Mouse (Mus musculus): ENCODE measurements around the gene Fam19a5. TPM values are rescaled to one million over a fixed set of nuclear protein-coding genes. Genes with fewer than 3 reads are reported as not detected.

The Fam19a5 gene
- polyA plus RNA-seq, 1 experiment from 2014 or later: 15.8 TPM

DNA sequence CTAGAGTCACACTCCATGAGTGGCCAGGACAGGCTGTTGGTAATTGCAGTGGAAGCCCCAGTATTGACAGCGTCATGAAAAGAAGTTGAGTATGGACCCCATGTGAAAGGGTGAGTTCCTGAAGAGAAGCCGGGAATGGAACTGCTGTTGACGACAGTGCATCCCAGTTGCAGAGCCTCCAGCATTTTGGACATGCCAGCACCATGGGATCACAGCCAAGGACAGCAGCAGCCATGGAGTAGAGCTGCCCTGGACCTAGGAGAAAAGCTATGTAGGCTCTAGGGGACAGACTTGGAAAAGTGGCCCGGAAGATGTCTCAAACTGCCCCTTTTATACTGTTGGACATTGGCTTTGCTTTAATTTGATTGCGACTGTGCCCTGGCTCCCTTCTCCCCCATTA lies 91.2 kb downstream of the Fam19a5 start:
- Histone ChIP-seq H3K4me3 (ENCODE audit: low read depth, low read length) (no peak overlapping the region), H3K36me3 (ENCODE audit: control insufficient read depth, insufficient read depth, low read length) (no peaks in the 10 kb centered on the region), H3K27me3 (replicated peaks; ENCODE audit: control insufficient read depth, insufficient read depth, low read length) (no peaks in the 10 kb centered on the region), H3K4me1 (ENCODE audit: control insufficient read depth, insufficient read depth, low read length) (no peaks in the 10 kb centered on the region), H3K9ac (ENCODE audit: low read length) (no peak overlapping the region), H3K9me3 (replicated peaks; ENCODE audit: control insufficient read depth, low read length) (no peaks in the 10 kb centered on the region), H3K4me2 (ENCODE audit: low read length) (no peak overlapping the region), H3K27ac (ENCODE audit: low read depth, low read length) (no peak overlapping the region)
- ATAC-seq: no peak
- 94% methylated on average over 5 of the region's 5 CpGs for WGBS
- DNase-seq (ENCODE audit: low spot score): no peak

DNA sequence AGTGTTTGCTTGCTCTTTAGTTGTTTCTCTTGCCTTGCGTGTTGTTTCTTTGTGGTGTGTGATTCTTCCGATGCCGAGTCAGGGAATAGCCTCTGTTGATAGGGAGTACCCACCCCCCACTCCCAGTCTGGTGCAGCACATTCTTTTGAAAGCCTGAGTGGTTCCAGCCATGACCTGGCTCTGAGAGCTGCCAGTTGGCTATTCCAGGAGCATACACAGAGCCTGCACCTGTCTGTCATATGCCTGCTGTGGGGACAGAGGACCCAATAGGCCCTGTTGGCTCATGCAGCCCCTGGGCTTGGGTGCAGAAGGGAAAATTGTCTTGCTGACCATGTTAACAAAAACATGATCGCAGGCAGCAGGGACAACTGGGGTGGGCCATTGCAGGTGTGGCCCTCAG lies 92.3 kb downstream of the Fam19a5 start:
- ATAC-seq (no peak), DNase-seq (ENCODE audit: low spot score) (no peak)
- Histone ChIP-seq H3K36me3 (ENCODE audit: control insufficient read depth, insufficient read depth, low read length) (no peaks in the 10 kb centered on the region), H3K9ac (ENCODE audit: low read length) (no peak overlapping the region), H3K4me1 (ENCODE audit: control insufficient read depth, insufficient read depth, low read length) (no peaks in the 10 kb centered on the region), H3K27me3 (replicated peaks; ENCODE audit: control insufficient read depth, insufficient read depth, low read length) (no peaks in the 10 kb centered on the region), H3K4me3 (ENCODE audit: low read depth, low read length) (no peak overlapping the region), H3K9me3 (replicated peaks; ENCODE audit: control insufficient read depth, low read length) (no peaks in the 10 kb centered on the region), H3K4me2 (ENCODE audit: low read length) (no peak overlapping the region), H3K27ac (ENCODE audit: low read depth, low read length) (no peak overlapping the region)
- 90% methylated on average over 4 of the region's 4 CpGs for WGBS

GRCm38 (mm10) chr15:87637234-87637633 lies 93.1 kb downstream of the Fam19a5 start:
- H3K27ac ChIP-seq (ENCODE audit: low read depth, low read length): no peak overlapping the region
- H3K36me3 ChIP-seq (ENCODE audit: control insufficient read depth, insufficient read depth, low read length): no peaks in the 10 kb centered on the region
- no peaks in the 10 kb centered on the region for H3K9me3 ChIP-seq (replicated peaks; ENCODE audit: control insufficient read depth, low read length)
- H3K9ac ChIP-seq (ENCODE audit: low read length): no peak overlapping the region
- no peaks in the 10 kb centered on the region for H3K4me1 ChIP-seq (ENCODE audit: control insufficient read depth, insufficient read depth, low read length)
- DNase-seq (ENCODE audit: low spot score) (no peak), ATAC-seq (no peak)
- H3K4me2 ChIP-seq (ENCODE audit: low read length): no peak overlapping the region
- no peak overlapping the region for H3K4me3 ChIP-seq (ENCODE audit: low read depth, low read length)
- no peaks in the 10 kb centered on the region for H3K27me3 ChIP-seq (replicated peaks; ENCODE audit: control insufficient read depth, insufficient read depth, low read length)

DNA sequence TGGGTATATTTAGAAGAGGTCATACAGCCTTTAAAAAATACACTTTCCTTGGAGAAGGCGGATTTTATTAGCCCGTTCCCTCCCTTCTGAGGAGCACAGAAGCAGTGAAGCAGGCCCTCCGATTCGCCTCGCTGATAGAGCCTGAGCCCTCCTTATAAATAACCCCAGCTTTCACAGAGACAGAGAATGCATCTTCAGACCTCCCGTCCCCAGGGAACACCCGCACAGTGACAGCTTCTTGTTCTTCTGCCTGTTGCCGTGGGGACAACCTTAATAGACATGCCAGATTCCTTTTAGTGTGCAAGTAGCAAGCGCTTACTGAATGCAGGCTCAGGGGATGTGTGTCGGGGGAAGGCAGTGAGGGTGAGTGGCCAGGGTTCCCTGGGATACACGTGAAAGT lies 94.2 kb downstream of the Fam19a5 start:
- H3K4me1 ChIP-seq (ENCODE audit: control insufficient read depth, insufficient read depth, low read length): no peaks in the 10 kb centered on the region
- ATAC-seq (no peak), DNase-seq (ENCODE audit: low spot score) (peak; percentile 31)
- no peaks in the 10 kb centered on the region for H3K27me3 ChIP-seq (replicated peaks; ENCODE audit: control insufficient read depth, insufficient read depth, low read length)
- no peaks in the 10 kb centered on the region for H3K9me3 ChIP-seq (replicated peaks; ENCODE audit: control insufficient read depth, low read length)
- no peak overlapping the region for H3K27ac ChIP-seq (ENCODE audit: low read depth, low read length)
- H3K4me3 ChIP-seq (ENCODE audit: low read depth, low read length): no peak overlapping the region
- WGBS: 69% methylated on average over 11 of the region's 11 CpGs
- no peak overlapping the region for H3K4me2 ChIP-seq (ENCODE audit: low read length)
- no peaks in the 10 kb centered on the region for H3K36me3 ChIP-seq (ENCODE audit: control insufficient read depth, insufficient read depth, low read length)
- no peak overlapping the region for H3K9ac ChIP-seq (ENCODE audit: low read length)

GRCm38 (mm10) chr15:87646313-87647061 lies 102.4 kb downstream of the Fam19a5 start:
- no peak overlapping the region for H3K4me2 ChIP-seq (ENCODE audit: low read length)
- no peak overlapping the region for H3K4me3 ChIP-seq (ENCODE audit: low read depth, low read length)
- no peak for DNase-seq (ENCODE audit: low spot score)
- no peak overlapping the region for H3K9ac ChIP-seq (ENCODE audit: low read length)
- no peaks in the 10 kb centered on the region for H3K4me1 ChIP-seq (ENCODE audit: control insufficient read depth, insufficient read depth, low read length)
- H3K9me3 ChIP-seq (replicated peaks; ENCODE audit: control insufficient read depth, low read length): no peaks in the 10 kb centered on the region
- no peaks in the 10 kb centered on the region for H3K27me3 ChIP-seq (replicated peaks; ENCODE audit: control insufficient read depth, insufficient read depth, low read length)
- no peaks in the 10 kb centered on the region for H3K36me3 ChIP-seq (ENCODE audit: control insufficient read depth, insufficient read depth, low read length)
- no peak overlapping the region for H3K27ac ChIP-seq (ENCODE audit: low read depth, low read length)
- no peak for ATAC-seq
- 81% methylated on average over 5 of the region's 5 CpGs for WGBS

DNA sequence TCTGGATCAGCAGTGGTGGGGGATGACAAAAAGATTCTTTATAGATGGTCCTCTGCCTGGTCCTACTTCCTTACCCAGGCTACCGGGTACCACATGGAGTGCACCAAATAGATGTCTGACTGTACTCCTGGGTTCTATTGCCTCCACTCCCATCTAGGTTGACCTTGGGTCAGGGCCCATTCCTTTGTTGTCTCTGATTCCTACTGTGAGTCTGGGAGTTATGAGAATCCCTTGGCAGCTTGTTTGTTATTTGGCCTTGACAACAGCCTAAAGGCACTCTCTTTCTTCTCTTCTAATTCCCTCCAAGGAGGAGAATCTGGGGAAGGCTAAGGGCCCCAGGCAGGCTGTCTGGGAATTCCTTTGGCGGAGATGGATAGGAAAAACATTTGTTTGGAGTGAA lies 105.6 kb downstream of the Fam19a5 start:
- Histone ChIP-seq H3K27ac (ENCODE audit: low read depth, low read length) (no peak overlapping the region), H3K9me3 (replicated peaks; ENCODE audit: control insufficient read depth, low read length) (no peaks in the 10 kb centered on the region), H3K36me3 (ENCODE audit: control insufficient read depth, insufficient read depth, low read length) (no peaks in the 10 kb centered on the region), H3K27me3 (replicated peaks; ENCODE audit: control insufficient read depth, insufficient read depth, low read length) (no peaks in the 10 kb centered on the region), H3K4me2 (ENCODE audit: low read length) (no peak overlapping the region), H3K9ac (ENCODE audit: low read length) (no peak overlapping the region), H3K4me3 (ENCODE audit: low read depth, low read length) (no peak overlapping the region), H3K4me1 (ENCODE audit: control insufficient read depth, insufficient read depth, low read length) (no peaks in the 10 kb centered on the region)
- 90% methylated on average over 2 of the region's 2 CpGs for WGBS
- ATAC-seq (no peak), DNase-seq (ENCODE audit: low spot score) (no peak)

GRCm38 (mm10) chr15:87654551-87654950 lies 110.5 kb downstream of the Fam19a5 start:
- no peak overlapping the region for H3K4me3 ChIP-seq (ENCODE audit: low read depth, low read length)
- H3K9me3 ChIP-seq (replicated peaks; ENCODE audit: control insufficient read depth, low read length): no peaks in the 10 kb centered on the region
- no peak overlapping the region for H3K4me2 ChIP-seq (ENCODE audit: low read length)
- WGBS: 81% methylated on average over 6 of the region's 6 CpGs
- no peaks in the 10 kb centered on the region for H3K27me3 ChIP-seq (replicated peaks; ENCODE audit: control insufficient read depth, insufficient read depth, low read length)
- H3K27ac ChIP-seq (ENCODE audit: low read depth, low read length): no peak overlapping the region
- no peaks in the 10 kb centered on the region for H3K36me3 ChIP-seq (ENCODE audit: control insufficient read depth, insufficient read depth, low read length)
- H3K9ac ChIP-seq (ENCODE audit: low read length): no peak overlapping the region
- peaks cover 3% of the 10 kb centered on the region; the same call in 1 of the 2 replicates for H3K4me1 ChIP-seq (ENCODE audit: control insufficient read depth, insufficient read depth, low read length)
- DNase-seq (ENCODE audit: low spot score) (no peak), ATAC-seq (no peak)

- ATAC-seq: no peak
- peaks cover 3% of the 10 kb centered on the region; the same call in 1 of the 2 replicates for H3K4me1 ChIP-seq (ENCODE audit: control insufficient read depth, insufficient read depth, low read length)
- H3K27ac ChIP-seq (ENCODE audit: low read depth, low read length): peak overlapping the region; percentile 21; the same call in 1 of the 2 replicates
- H3K27me3 ChIP-seq (replicated peaks; ENCODE audit: control insufficient read depth, insufficient read depth, low read length): no peaks in the 10 kb centered on the region
- no peak overlapping the region for H3K9ac ChIP-seq (ENCODE audit: low read length)
- no peaks in the 10 kb centered on the region for H3K9me3 ChIP-seq (replicated peaks; ENCODE audit: control insufficient read depth, low read length)
- peak; percentile 34 for DNase-seq (ENCODE audit: low spot score)
- no peak overlapping the region for H3K4me2 ChIP-seq (ENCODE audit: low read length)
- 48% methylated on average over 20 of the region's 20 CpGs for WGBS
- no peak overlapping the region for H3K4me3 ChIP-seq (ENCODE audit: low read depth, low read length)
- H3K36me3 ChIP-seq (ENCODE audit: control insufficient read depth, insufficient read depth, low read length): no peaks in the 10 kb centered on the region
Observed at GRCm38 (mm10) chr15:87656496-87657155, 112.5 kb downstream of the Fam19a5 start.

DNA sequence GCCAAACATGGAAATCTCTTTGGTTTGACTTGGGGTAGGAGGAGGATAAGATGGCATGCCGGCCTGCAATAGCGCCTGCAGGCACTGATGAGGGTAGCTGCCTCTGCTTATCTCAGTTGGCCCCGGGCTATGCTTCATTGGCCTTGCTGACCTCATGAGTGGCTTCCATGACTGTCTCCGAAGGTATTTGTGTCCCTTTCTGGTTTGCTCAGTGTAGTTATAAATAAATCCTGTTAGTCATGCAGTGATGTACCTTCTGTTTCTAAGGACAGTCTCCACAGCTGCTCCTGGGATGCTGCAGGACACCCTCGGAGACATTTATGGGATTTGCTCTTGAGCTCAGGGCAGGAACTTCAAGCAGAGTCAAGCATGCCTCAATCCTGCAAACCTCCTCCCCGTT lies 115.6 kb downstream of the Fam19a5 start:
- Histone ChIP-seq H3K27ac (ENCODE audit: low read depth, low read length) (no peak overlapping the region), H3K36me3 (ENCODE audit: control insufficient read depth, insufficient read depth, low read length) (no peaks in the 10 kb centered on the region), H3K9me3 (replicated peaks; ENCODE audit: control insufficient read depth, low read length) (no peaks in the 10 kb centered on the region), H3K4me2 (ENCODE audit: low read length) (no peak overlapping the region), H3K27me3 (replicated peaks; ENCODE audit: control insufficient read depth, insufficient read depth, low read length) (no peaks in the 10 kb centered on the region), H3K4me3 (ENCODE audit: low read depth, low read length) (no peak overlapping the region), H3K4me1 (ENCODE audit: control insufficient read depth, insufficient read depth, low read length) (peaks cover 3% of the 10 kb centered on the region; the same call in 1 of the 2 replicates), H3K9ac (ENCODE audit: low read length) (no peak overlapping the region)
- DNase-seq (ENCODE audit: low spot score) (no peak), ATAC-seq (no peak)
- 96% methylated on average over 6 of the region's 6 CpGs for WGBS
